Mouse (Mus musculus): ENCODE measurements around the gene St6galnac3. TPM values are rescaled to one million over a fixed set of nuclear protein-coding genes. Genes with fewer than 3 reads are reported as not detected.

The St6galnac3 gene
- polyA plus RNA-seq (2015; fragmentation: Nextera tagmentation; extraction: Ambion mirVana), result 26.9 and 31.0 TPM in 2 replicates

DNA sequence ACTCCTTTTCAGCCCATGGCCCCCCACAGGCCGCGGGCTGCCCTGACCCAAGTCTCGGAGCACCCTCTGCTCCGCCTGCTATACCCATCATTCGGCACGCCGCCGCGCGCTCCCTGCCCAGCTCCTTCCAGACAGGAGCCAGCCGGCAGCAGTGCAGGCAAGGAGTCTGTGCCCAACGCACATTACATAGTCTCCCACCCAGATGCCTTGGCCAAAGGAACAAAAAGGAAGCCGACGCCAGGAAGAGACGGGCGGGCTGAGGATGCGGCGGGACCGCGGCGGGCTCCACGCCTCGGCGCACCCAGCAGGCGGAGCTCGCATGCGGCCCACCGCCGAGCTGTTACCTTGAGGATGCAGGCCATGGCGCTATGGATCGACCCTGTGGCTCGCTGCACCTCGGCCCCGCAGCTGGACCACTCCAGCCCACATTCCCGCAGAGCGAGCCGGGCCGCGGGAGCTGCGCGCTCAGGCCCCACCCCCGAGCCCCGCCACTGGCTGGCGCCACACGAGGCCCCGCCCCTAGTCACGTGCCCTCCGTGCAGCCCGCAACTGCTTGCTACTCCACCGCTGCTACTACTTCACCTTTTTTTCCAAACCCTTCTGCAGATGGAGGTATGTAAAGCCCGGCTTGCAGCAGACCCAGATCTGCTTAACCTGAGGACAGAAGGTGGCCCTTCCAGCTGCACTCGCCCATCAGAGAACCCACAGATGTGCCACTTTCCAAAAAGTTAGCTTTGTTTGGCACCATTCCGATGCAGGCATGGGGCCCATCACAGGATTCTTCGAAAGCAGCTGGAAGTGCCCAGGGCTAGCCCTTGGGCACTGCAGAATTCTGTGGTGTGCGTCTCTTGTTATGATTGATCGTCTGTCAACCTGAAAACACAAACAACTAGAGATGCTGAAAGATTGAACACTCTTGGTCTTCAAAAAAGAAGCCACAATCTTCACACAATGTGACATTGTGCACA is at the start of gene St6galnac3:
TSS of gene St6galnac3 (minus strand) at position 474 of the 968 bp plus-strand sequence.
- Histone ChIP-seq H3K27me3 (replicated peaks; ENCODE audit: control insufficient read depth, insufficient read depth, low read length) (no peaks in the 10 kb centered on the region), H3K4me3 (ENCODE audit: low read length) (peak within 1 kb of the TSS; percentile 78), H3K36me3 (ENCODE audit: control insufficient read depth, insufficient read depth, low read length) (no peaks in the 10 kb centered on the region), H3K9ac (ENCODE audit: low read depth, low read length) (peak within 1 kb of the TSS; percentile 79), H3K4me1 (ENCODE audit: control insufficient read depth, insufficient read depth, low read length) (peaks cover 11% of the 10 kb centered on the region), H3K4me2 (ENCODE audit: low read depth, low read length) (peak within 1 kb of the TSS; percentile 95), H3K27ac (ENCODE audit: low read length) (peak within 1 kb of the TSS; percentile 54), H3K9me3 (ENCODE audit: control insufficient read depth, low read length) (no peaks in the 10 kb centered on the region)
- peak; percentile 98 for ATAC-seq
- WGBS, result 2% methylated on average over 56 of the region's 56 CpGs

DNA sequence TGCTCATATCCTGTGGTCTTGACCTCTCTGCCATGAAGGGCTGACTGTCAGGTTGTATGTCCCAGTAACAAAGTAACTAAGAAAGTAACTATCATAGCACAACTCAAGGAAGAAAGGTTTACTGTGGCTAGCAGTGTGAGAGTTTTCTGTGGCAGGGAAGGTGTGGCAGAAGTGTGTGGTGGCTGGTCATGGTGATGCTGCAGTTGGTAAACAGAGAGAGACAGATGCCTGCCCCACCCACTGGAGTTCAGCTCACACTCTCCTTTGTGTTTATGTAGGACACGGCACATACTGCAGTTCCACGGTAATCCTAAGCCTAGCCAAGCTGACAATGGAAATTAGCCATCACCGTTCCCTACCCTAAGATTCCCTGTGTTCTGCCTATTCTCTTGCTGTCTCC is 49.6 kb upstream of the St6galnac3 start:
- no peak for ATAC-seq

GRCm38 (mm10) chr3:153771479-153771878 is 46.5 kb upstream of the St6galnac3 start:
- ATAC-seq, result no peak
- Histone ChIP-seq H3K4me1 (ENCODE audit: control insufficient read depth, insufficient read depth, low read length) (no peaks in the 10 kb centered on the region), H3K4me3 (ENCODE audit: low read length) (no peak overlapping the region), H3K36me3 (ENCODE audit: control insufficient read depth, insufficient read depth, low read length) (no peaks in the 10 kb centered on the region), H3K27me3 (replicated peaks; ENCODE audit: control insufficient read depth, insufficient read depth, low read length) (no peaks in the 10 kb centered on the region), H3K27ac (ENCODE audit: low read length) (no peak overlapping the region), H3K4me2 (ENCODE audit: low read depth, low read length) (no peak overlapping the region), H3K9me3 (ENCODE audit: control insufficient read depth, low read length) (0 out of 2 replicates have a peak, but pooled peaks cover 3% of the 10 kb centered on the region), H3K9ac (ENCODE audit: low read depth, low read length) (no peak overlapping the region)
- WGBS, result 40% methylated on average over 4 of the region's 4 CpGs

More for the DNA sequence above, 49.6 kb upstream of the St6galnac3 start:
- Histone ChIP-seq H3K36me3 (ENCODE audit: control insufficient read depth, insufficient read depth, low read length) (no peaks in the 10 kb centered on the region), H3K4me2 (ENCODE audit: low read depth, low read length) (no peak overlapping the region), H3K9ac (ENCODE audit: low read depth, low read length) (no peak overlapping the region), H3K9me3 (ENCODE audit: control insufficient read depth, low read length) (no peaks in the 10 kb centered on the region), H3K27me3 (replicated peaks; ENCODE audit: control insufficient read depth, insufficient read depth, low read length) (no peaks in the 10 kb centered on the region), H3K4me1 (ENCODE audit: control insufficient read depth, insufficient read depth, low read length) (no peaks in the 10 kb centered on the region), H3K27ac (ENCODE audit: low read length) (no peak overlapping the region), H3K4me3 (ENCODE audit: low read length) (no peak overlapping the region)
- WGBS, result 70% methylated on average over 3 of the region's 3 CpGs

DNA sequence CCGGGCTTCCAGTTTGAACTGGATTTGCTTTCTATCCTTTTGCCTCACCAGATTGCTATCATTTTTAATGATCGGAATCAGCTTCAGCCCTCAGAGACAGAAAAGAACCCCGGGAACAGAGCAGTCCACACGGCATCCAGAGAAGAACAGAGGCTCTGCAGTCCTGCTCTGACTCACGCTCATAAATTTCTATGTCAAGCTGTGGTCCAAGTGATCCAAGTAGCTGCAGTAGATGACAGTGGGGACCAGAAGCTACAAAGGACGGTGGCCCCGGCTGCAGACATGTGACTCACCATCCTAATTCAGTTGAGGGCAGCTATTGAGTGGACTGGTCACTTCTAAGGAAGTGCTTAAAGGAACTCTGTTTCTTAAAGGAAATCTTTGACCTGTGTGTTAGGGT is 45.6 kb upstream of the St6galnac3 start:
- no peak for ATAC-seq
- H3K9me3 ChIP-seq (ENCODE audit: control insufficient read depth, low read length), result 0 out of 2 replicates have a peak, but pooled peaks cover 3% of the 10 kb centered on the region
- no peak overlapping the region for H3K4me2 ChIP-seq (ENCODE audit: low read depth, low read length)
- WGBS, result 40% methylated on average over 7 of the region's 7 CpGs
- H3K36me3 ChIP-seq (ENCODE audit: control insufficient read depth, insufficient read depth, low read length), result no peaks in the 10 kb centered on the region
- no peaks in the 10 kb centered on the region for H3K27me3 ChIP-seq (replicated peaks; ENCODE audit: control insufficient read depth, insufficient read depth, low read length)
- H3K4me1 ChIP-seq (ENCODE audit: control insufficient read depth, insufficient read depth, low read length), result no peaks in the 10 kb centered on the region
- H3K27ac ChIP-seq (ENCODE audit: low read length), result no peak overlapping the region
- H3K4me3 ChIP-seq (ENCODE audit: low read length), result no peak overlapping the region
- no peak overlapping the region for H3K9ac ChIP-seq (ENCODE audit: low read depth, low read length)

GRCm38 (mm10) chr3:153769220-153769619 is 44.2 kb upstream of the St6galnac3 start:
- no peaks in the 10 kb centered on the region for H3K27me3 ChIP-seq (replicated peaks; ENCODE audit: control insufficient read depth, insufficient read depth, low read length)
- WGBS, result 82% methylated on average over 5 of the region's 5 CpGs
- no peaks in the 10 kb centered on the region for H3K4me1 ChIP-seq (ENCODE audit: control insufficient read depth, insufficient read depth, low read length)
- no peak for ATAC-seq
- H3K4me3 ChIP-seq (ENCODE audit: low read length), result no peak overlapping the region
- no peak overlapping the region for H3K27ac ChIP-seq (ENCODE audit: low read length)
- no peak overlapping the region for H3K9ac ChIP-seq (ENCODE audit: low read depth, low read length)
- no peaks in the 10 kb centered on the region for H3K36me3 ChIP-seq (ENCODE audit: control insufficient read depth, insufficient read depth, low read length)
- H3K4me2 ChIP-seq (ENCODE audit: low read depth, low read length), result no peak overlapping the region
- 0 out of 2 replicates have a peak, but pooled peaks cover 3% of the 10 kb centered on the region for H3K9me3 ChIP-seq (ENCODE audit: control insufficient read depth, low read length)

DNA sequence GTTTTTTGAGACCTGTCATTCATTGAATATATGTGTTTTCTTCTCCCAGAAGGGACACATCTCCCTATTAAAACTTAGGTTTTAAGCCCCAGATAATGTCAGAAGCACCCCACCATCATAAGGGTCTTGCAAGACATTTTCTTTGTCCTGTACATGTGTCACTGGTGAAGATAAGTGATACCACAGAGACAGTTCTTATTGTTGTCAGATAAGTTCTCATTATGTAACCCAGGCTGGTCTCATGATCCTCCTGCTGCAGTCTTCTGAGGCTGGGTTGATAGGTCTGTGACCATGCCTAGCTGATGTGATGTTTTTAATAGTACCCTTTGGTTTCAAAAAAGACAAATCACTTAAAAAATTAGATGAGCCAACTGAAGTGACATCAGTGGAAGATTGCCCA is 40.2 kb upstream of the St6galnac3 start:
- no peak overlapping the region for H3K4me3 ChIP-seq (ENCODE audit: low read length)
- no peaks in the 10 kb centered on the region for H3K4me1 ChIP-seq (ENCODE audit: control insufficient read depth, insufficient read depth, low read length)
- no peaks in the 10 kb centered on the region for H3K27me3 ChIP-seq (replicated peaks; ENCODE audit: control insufficient read depth, insufficient read depth, low read length)
- no peak for ATAC-seq
- H3K36me3 ChIP-seq (ENCODE audit: control insufficient read depth, insufficient read depth, low read length), result no peaks in the 10 kb centered on the region
- no peak overlapping the region for H3K27ac ChIP-seq (ENCODE audit: low read length)
- H3K9ac ChIP-seq (ENCODE audit: low read depth, low read length), result no peak overlapping the region
- 0 out of 2 replicates have a peak, but pooled peaks cover 3% of the 10 kb centered on the region for H3K9me3 ChIP-seq (ENCODE audit: control insufficient read depth, low read length)
- H3K4me2 ChIP-seq (ENCODE audit: low read depth, low read length), result no peak overlapping the region

DNA sequence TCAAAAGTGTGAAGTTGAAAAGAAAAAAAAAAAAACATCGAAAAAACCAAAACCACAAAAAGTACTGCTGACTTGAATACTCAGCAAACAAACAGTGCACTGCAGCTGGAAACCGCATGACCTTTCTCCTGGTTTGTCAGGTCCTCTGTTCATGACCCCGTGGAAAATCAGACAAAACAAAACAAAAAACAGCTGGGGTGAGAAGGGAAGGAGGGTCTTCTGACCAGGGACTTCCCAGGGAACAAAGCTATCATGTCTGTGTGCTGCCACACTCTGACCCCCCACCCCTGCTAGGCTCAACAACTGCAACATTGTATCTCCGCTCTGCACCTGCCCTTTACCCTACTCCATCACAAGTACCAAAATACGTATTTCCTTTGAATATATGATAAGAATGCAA is 39.8 kb upstream of the St6galnac3 start:
- Histone ChIP-seq H3K36me3 (ENCODE audit: control insufficient read depth, insufficient read depth, low read length) (no peaks in the 10 kb centered on the region), H3K27ac (ENCODE audit: low read length) (no peak overlapping the region), H3K9me3 (ENCODE audit: control insufficient read depth, low read length) (0 out of 2 replicates have a peak, but pooled peaks cover 3% of the 10 kb centered on the region), H3K27me3 (replicated peaks; ENCODE audit: control insufficient read depth, insufficient read depth, low read length) (no peaks in the 10 kb centered on the region), H3K4me1 (ENCODE audit: control insufficient read depth, insufficient read depth, low read length) (no peaks in the 10 kb centered on the region), H3K9ac (ENCODE audit: low read depth, low read length) (no peak overlapping the region), H3K4me2 (ENCODE audit: low read depth, low read length) (no peak overlapping the region), H3K4me3 (ENCODE audit: low read length) (no peak overlapping the region)
- 0 out of 2 replicates have a peak, but pooled peaks have one; percentile 13 for ATAC-seq
- WGBS, result 47% methylated on average over 5 of the region's 5 CpGs

- Histone ChIP-seq H3K9ac (ENCODE audit: low read depth, low read length) (no peak overlapping the region), H3K4me2 (ENCODE audit: low read depth, low read length) (no peak overlapping the region), H3K4me3 (ENCODE audit: low read length) (no peak overlapping the region), H3K27ac (ENCODE audit: low read length) (no peak overlapping the region), H3K9me3 (ENCODE audit: control insufficient read depth, low read length) (no peaks in the 10 kb centered on the region), H3K4me1 (ENCODE audit: control insufficient read depth, insufficient read depth, low read length) (no peaks in the 10 kb centered on the region), H3K36me3 (ENCODE audit: control insufficient read depth, insufficient read depth, low read length) (no peaks in the 10 kb centered on the region), H3K27me3 (replicated peaks; ENCODE audit: control insufficient read depth, insufficient read depth, low read length) (no peaks in the 10 kb centered on the region)
- WGBS, result 74% methylated on average over 17 of the region's 17 CpGs
- ATAC-seq, result no peak
Measured at GRCm38 (mm10) chr3:153761171-153761570, 36.2 kb upstream of the St6galnac3 start.

- Histone ChIP-seq H3K4me3 (ENCODE audit: low read length) (no peak overlapping the region), H3K27me3 (replicated peaks; ENCODE audit: control insufficient read depth, insufficient read depth, low read length) (no peaks in the 10 kb centered on the region), H3K27ac (ENCODE audit: low read length) (no peak overlapping the region), H3K4me1 (ENCODE audit: control insufficient read depth, insufficient read depth, low read length) (no peaks in the 10 kb centered on the region), H3K9ac (ENCODE audit: low read depth, low read length) (no peak overlapping the region), H3K4me2 (ENCODE audit: low read depth, low read length) (no peak overlapping the region), H3K9me3 (ENCODE audit: control insufficient read depth, low read length) (no peaks in the 10 kb centered on the region), H3K36me3 (ENCODE audit: control insufficient read depth, insufficient read depth, low read length) (no peaks in the 10 kb centered on the region)
- no peak for ATAC-seq
Measured at GRCm38 (mm10) chr3:153759269-153759668, 34.3 kb upstream of the St6galnac3 start.
